Mouse (Mus musculus): Measurements from ENCODE around the gene Nadsyn1.
A peak's percentile ranks its signal among the peaks of the same experiment; 100 is the strongest.

Nadsyn1 gene

DNA sequence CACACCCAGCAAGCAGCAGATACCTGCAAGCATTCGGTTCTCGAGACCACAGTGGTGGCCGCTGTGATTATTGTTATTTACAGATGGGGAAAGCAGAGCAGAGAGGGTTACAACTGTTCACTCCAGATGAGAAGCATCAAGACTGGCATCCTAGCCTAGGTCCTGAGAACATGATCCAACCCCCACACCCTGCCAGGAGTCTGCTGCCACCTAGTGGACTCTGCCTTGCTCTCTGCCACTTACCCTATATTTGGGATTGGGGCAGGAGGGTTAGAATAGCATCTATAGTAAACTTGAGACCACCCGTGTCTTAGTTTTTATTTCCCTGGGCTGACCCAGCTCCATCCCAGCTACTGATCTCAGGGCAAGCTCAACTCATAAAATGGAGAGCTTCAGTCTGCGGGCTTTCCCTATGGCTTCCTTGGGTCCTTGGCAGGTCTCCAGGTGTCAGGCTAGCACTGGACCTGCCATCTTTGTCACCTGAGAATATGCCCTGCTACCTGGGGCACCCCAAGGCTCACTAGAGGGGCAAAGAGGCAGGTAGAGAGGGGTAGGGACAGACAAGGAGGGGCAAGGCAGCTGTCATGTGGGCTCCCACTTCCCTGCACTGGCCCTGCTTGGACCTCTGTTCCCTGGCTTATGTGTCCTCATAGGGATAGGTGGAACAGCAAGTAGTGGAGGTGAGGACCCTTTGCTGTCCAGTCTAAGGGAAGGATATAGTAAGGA, 68.5 kb downstream of the Nadsyn1 start:
- DNase-seq (ENCODE audit: low read depth): peak; percentile 35

DNA sequence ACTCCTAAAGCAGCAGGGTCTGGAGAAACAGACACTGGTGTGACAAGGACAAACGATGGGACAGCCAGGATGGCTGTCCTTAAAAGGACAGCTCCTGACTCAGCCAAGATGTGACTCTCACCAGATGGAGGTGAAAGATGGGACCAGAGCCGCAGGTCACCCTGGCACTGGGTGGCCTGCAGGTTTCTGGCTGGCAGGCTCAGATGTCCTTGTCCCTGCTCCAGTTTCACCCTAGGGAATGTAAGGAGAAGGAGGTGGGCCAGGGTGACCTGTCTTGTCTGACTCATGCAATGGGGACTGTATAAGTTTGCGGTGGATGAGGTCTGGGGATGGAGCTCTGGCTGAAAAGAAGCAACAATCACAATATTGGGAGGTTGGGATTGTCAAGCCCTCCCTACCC, 70.0 kb downstream of the Nadsyn1 start:
- no peak for DNase-seq (ENCODE audit: low read depth)

DNA sequence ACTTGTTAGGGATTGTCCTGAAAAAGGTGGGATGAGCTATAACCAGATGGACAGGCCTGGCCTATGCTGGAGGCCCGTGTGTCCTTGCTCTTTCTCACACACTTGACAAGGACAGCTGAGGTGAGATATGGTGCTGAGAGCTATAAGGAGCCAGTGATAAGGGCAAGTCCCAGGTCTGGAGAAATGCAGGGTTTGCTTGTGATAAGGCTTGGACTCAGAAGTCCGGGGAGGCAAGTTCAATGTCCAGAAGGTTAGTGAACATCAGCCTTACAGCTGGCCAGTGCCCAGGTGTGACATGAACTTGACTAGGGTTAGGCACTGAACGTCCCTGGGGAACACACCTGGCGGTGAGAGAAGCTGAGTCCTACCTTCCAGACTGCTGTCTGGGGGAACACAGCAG, 70.6 kb downstream of the Nadsyn1 start:
- no peak for DNase-seq (ENCODE audit: low read depth)

DNA sequence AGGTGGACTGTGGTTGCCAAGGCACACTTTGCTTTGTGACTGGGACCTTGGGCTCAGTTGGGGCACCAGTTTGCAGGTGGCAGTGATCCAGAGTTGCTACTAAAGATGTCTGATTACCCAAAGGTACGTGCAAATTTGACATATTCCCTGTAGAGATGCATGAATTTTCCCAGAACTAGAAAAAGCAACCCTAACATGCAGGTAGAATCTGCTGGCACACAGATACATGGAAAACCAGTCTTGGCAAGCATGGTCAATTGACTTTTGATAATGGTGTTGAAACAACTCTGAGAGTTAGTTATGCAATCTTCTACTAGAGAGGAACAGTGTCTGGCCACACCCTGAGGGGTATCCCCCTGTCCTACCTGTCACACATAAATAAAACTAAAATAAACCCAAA, 71.3 kb downstream of the Nadsyn1 start:
- no peak for DNase-seq (ENCODE audit: low read depth)

DNA sequence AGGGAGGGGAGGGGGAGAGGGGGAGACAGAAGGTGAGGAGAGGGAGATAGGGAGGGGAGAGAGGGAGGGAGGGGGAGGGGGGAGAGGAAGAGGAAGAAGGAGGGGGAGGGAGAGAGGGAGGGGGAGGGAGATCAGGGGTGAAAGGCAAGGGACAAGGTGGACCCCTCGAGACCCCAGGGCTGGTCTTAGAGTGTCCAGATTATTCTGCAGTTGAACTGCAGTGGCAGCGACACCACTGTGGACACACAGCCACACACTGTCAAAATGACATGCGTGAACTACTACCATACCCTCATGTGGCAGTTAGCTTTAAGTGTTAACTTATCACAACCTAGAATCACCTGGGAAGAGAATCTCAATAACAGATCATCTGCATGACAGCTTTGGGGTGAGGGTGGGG, 73.6 kb downstream of the Nadsyn1 start:
- DNase-seq (ENCODE audit: low read depth): no peak

DNA sequence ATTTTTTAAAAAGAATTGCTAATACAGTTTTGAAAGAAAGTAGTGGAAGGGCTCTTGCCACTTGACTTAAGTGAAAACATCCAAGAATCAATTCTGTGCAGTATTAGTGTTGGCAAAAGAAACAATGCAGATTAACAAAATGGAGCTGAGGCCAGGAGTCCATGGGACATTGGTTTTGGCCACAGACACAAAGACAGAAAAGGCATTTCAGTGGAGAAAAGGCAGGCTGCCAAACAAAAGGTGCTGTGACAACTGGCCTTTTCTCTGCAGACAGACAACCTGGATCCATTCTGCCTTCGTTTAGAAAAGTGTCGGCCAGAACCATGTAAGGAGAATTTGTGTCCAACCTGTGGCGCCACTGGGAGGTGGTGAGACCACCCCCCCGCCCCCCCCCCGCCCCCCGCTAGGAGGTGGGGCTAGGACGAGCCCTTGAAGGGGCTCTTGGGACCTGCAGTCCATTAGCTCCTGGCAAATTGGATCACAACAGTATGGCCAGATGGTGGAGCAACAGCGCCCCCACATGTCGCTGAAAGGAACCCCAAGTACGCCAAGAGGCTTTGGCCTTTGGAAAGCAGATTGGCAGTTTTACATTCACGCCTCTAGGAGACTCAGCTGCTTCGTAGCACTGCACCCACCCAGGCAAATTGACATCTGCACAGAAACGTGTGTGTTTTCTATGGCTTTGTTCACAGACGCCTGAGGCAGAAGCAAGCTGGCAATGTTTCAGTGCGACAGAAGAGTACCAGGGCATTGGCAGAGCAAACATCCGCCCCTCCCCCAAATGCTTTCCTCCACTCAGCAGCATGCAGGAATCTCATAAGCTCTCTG, 74.4 kb downstream of the Nadsyn1 start:
- peak; percentile 46 for DNase-seq (ENCODE audit: low read depth)

Measured in c-Kit-positive CD71-positive TER-119-negative erythroid progenitor cells, embryonic 14.5 days (primary cell).